22 mouse cellular contexts compared by ENCODE assay signal in genomic region chr13:43454431-43454830, GRCm38 (mm10).
"Had no signal": no experiment of that assay in that cellular context is flagged by ENCODE, and none has a peak within 500 bp of the region (broad histone marks: within the 10 kb centered on the region; RNA-seq: fewer than 3 reads in every experiment).

No protein-coding gene starts in this region.

- H3K27ac ChIP-seq: limb, embryonic 10.5 days; limb, embryonic 13.5 days; liver, embryonic 12.5 days; liver, embryonic 15.5 days; lung, embryonic 15.5 days; midbrain, embryonic 10.5 days; midbrain, embryonic 13.5 days; neural tube, embryonic 13.5 days; stomach, embryonic 15.5 days had no signal

- H3K9ac ChIP-seq: limb, embryonic 13.5 days; liver, embryonic 12.5 days; liver, embryonic 15.5 days; lung, embryonic 15.5 days; midbrain, embryonic 13.5 days; neural tube, embryonic 13.5 days; stomach, embryonic 15.5 days had no signal

- DNase-seq: kidney, adult 18-20 months; kidney, adult 9 months; kidney, postnatal 14 days; kidney, postnatal 4 days; liver; lung, adult 18-20 months; lung, postnatal 14 days; lung, postnatal 4 days; retina, postnatal 1 day; right cerebral cortex, postnatal 25 days had no signal

- ATAC-seq: intestine, embryonic 16.5 days; liver, embryonic 12.5 days; midbrain, embryonic 13.5 days; midbrain, embryonic 16.5 days had no signal

- H3K36me3 ChIP-seq: limb, embryonic 13.5 days; liver, embryonic 15.5 days; lung, embryonic 15.5 days; midbrain, embryonic 10.5 days; midbrain, embryonic 13.5 days; neural tube, embryonic 13.5 days; stomach, embryonic 15.5 days had no signal

- H3K4me2 ChIP-seq: limb, embryonic 13.5 days; liver, embryonic 12.5 days; liver, embryonic 15.5 days; lung, embryonic 15.5 days; midbrain, embryonic 13.5 days; neural tube, embryonic 13.5 days; stomach, embryonic 15.5 days had no signal

- H3K27me3 ChIP-seq: limb, embryonic 13.5 days; liver, embryonic 12.5 days; liver, embryonic 15.5 days; lung, embryonic 15.5 days; midbrain, embryonic 13.5 days; neural tube, embryonic 13.5 days; stomach, embryonic 15.5 days had no signal

- H3K4me3 ChIP-seq: limb, embryonic 10.5 days; limb, embryonic 13.5 days; liver, embryonic 12.5 days; liver, embryonic 15.5 days; lung, embryonic 15.5 days; midbrain, embryonic 10.5 days; midbrain, embryonic 13.5 days; myocyte; neural tube, embryonic 13.5 days; stomach, embryonic 15.5 days had no signal

- H3K9me3 ChIP-seq: limb, embryonic 10.5 days; limb, embryonic 13.5 days; liver, embryonic 12.5 days; liver, embryonic 15.5 days; lung, embryonic 15.5 days; midbrain, embryonic 10.5 days; midbrain, embryonic 13.5 days; neural tube, embryonic 13.5 days; stomach, embryonic 15.5 days had no signal
